Mouse (Mus musculus) megakaryocyte, embryonic 14.5 days (primary cell): ENCODE measurements at regions not wholly inside any gene's neighbourhood (a gene's known extent, or its start where the extent isn't known, plus 50 kb on each side); places are given as distances from the start of the nearest gene placed in this dataset.

Source experiments
- FLI1 ChIP-seq: IDR thresholded peaks from 2 replicates; pipeline ENCODE4 v1.6.1; 2012; ENCODE audit warnings: low read length, inconsistent platforms, mixed read lengths
- GATA1 ChIP-seq: IDR thresholded peaks from 3 replicates; pipeline ENCODE4 v1.6.1; 2012; ENCODE audit warnings: mixed read lengths, low read length, inconsistent platforms, borderline replicate concordance

- no peak for TF ChIP-seq GATA1
- TF ChIP-seq FLI1, result no peak
These were observed 144.9 kb upstream of the Rap2b start for GRCm38 (mm10) chr3:61216562-61216961.
